Comparison of ENCODE assay signal across 13 mouse cellular contexts in the genomic region with DNA sequence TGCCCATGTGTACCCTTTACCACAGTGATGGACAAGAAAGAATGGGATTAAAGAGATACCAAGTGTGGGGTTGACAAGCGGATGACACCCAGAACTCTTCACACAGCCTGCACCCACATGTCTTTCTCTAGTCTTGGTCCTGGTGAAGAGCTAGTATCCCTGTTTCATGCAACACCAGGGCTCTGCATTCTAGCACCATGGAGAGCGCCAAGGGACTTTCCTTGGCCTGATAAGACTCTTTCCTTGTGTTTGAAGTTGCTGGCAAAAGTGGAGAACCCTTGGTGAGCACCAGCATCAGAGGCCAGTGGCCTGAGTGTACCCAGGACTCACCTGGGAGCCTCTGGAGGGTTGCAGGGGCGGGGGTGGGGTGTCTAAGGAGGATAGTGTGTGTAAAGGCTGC.
DNase-seq lines count a peak whose midpoint lies in the region; ATAC-seq and TF ChIP-seq lines count a peak whose summit lies in the region.
"Had no signal": no experiment of that assay in that cellular context is flagged by ENCODE, and none has a peak within 500 bp of the region (broad histone marks: within the 10 kb centered on the region; RNA-seq: fewer than 3 reads in every experiment).

No protein-coding gene starts in this region.

- H3K4me2 ChIP-seq in lung, embryonic 14.5 days, result no peak overlapping the region
- H3K4me2 ChIP-seq in forebrain, embryonic 16.5 days (ENCODE audit: low read length), result no peak overlapping the region
- H3K4me2 ChIP-seq: limb, embryonic 15.5 days; neural tube, embryonic 13.5 days had no signal

- H3K4me1 ChIP-seq in lung, embryonic 14.5 days (ENCODE audit: insufficient read depth), result no peaks in the 10 kb centered on the region
- no peaks in the 10 kb centered on the region for H3K4me1 ChIP-seq in forebrain, embryonic 16.5 days (replicated peaks; ENCODE audit: control insufficient read depth, insufficient read depth, low read length)
- H3K4me1 ChIP-seq: limb, embryonic 15.5 days had no signal

- ATAC-seq in lung, embryonic 14.5 days (ENCODE audit: insufficient read depth), result no peak
- no peak for ATAC-seq in forebrain, embryonic 16.5 days

- no peaks in the 10 kb centered on the region for H3K27me3 ChIP-seq in lung, embryonic 14.5 days (ENCODE audit: insufficient read depth, low read length)
- H3K27me3 ChIP-seq in forebrain, embryonic 16.5 days (replicated peaks; ENCODE audit: control insufficient read depth, insufficient read depth, low read length), result 0 out of 2 replicates have a peak, but pooled peaks cover 2% of the 10 kb centered on the region
- H3K27me3 ChIP-seq: limb, embryonic 15.5 days had no signal

- peak; percentile 56 for DNase-seq in adrenal gland, postnatal 14 days
- no peak for DNase-seq in adrenal gland, adult 8-10 months
- peak; percentile 64 for DNase-seq in lung, embryonic 14.5 days
- no peak for DNase-seq in lung, postnatal 4 days
- DNase-seq in embryo, embryonic 10.5 days (ENCODE audit: low spot score), result peak; percentile 67
- peak; percentile 55 for DNase-seq in retina, embryonic 14.5 days (ENCODE audit: low spot score)
- DNase-seq in lung, postnatal 36 days, result no peak
- DNase-seq: B cell, adult 2 months; cerebellum, adult 8-10 months; gastrocnemius, adult 2 months had no signal

- TF ChIP-seq CTCF in lung, embryonic 14.5 days (IDR thresholded peaks at IDR 0.05; ENCODE audit: low read depth), result no peak

- H3K36me3 ChIP-seq in lung, embryonic 14.5 days (ENCODE audit: insufficient read depth), result no peaks in the 10 kb centered on the region
- H3K36me3 ChIP-seq in forebrain, embryonic 16.5 days (ENCODE audit: control insufficient read depth, insufficient read depth), result no peaks in the 10 kb centered on the region
- H3K36me3 ChIP-seq: limb, embryonic 15.5 days; neural tube, embryonic 13.5 days had no signal

- H3K4me3 ChIP-seq in lung, embryonic 14.5 days (ENCODE audit: low read depth, low read length), result no peak overlapping the region
- no peak overlapping the region for H3K4me3 ChIP-seq in forebrain, embryonic 16.5 days (replicated peaks; ENCODE audit: low read length)
- H3K4me3 ChIP-seq: gastrocnemius, adult 2 months; limb, embryonic 15.5 days; neural tube, embryonic 13.5 days had no signal

- H3K27ac ChIP-seq in lung, embryonic 14.5 days (ENCODE audit: low read depth), result no peak overlapping the region
- H3K27ac ChIP-seq in forebrain, embryonic 16.5 days (ENCODE audit: low read length), result no peak overlapping the region
- H3K27ac ChIP-seq: gastrocnemius, adult 2 months; limb, embryonic 15.5 days; neural tube, embryonic 13.5 days had no signal

- 18% methylated on average over 3 of the region's 3 CpGs for WGBS in lung, embryonic 14.5 days
- 31% methylated on average over 3 of the region's 3 CpGs for WGBS in forebrain, embryonic 16.5 days

- no peak overlapping the region for H3K9ac ChIP-seq in lung, embryonic 14.5 days
- no peak overlapping the region for H3K9ac ChIP-seq in forebrain, embryonic 16.5 days (replicated peaks; ENCODE audit: low read depth, low read length)
- H3K9ac ChIP-seq: limb, embryonic 15.5 days; neural tube, embryonic 13.5 days had no signal

- H3K9me3 ChIP-seq in lung, embryonic 14.5 days (ENCODE audit: low read depth, low read length), result no peaks in the 10 kb centered on the region
- H3K9me3 ChIP-seq in forebrain, embryonic 16.5 days (ENCODE audit: control insufficient read depth, low read length), result no peaks in the 10 kb centered on the region
- H3K9me3 ChIP-seq: limb, embryonic 15.5 days; neural tube, embryonic 13.5 days had no signal

Comparison
In these comparisons a context has a peak if more than half of its experiments do, and no peak if none do; other contexts are left out.
1. DNase-seq: peak in adrenal gland, postnatal 14 days (single experiment), lung, embryonic 14.5 days (single experiment), embryo, embryonic 10.5 days (single experiment) and retina, embryonic 14.5 days (single experiment); none in adrenal gland, adult 8-10 months (single experiment), lung, postnatal 4 days (0 of 2) and lung, postnatal 36 days (single experiment).